Mouse (Mus musculus): ENCODE measurements around the gene Thoc6. TPM values are rescaled to one million over a fixed set of nuclear protein-coding genes. Genes with fewer than 3 reads are reported as not detected.

Gene Thoc6
- polyA plus RNA-seq, 1 experiment from 2014 or later = 63.7 TPM

- H3K27me3 ChIP-seq (ENCODE audit: insufficient read depth, poor library complexity, severe bottlenecking) = peaks cover 15% of the 10 kb centered on the region; the same call in 1 of the 2 replicates
- H3K4me1 ChIP-seq = no peaks in the 10 kb centered on the region
- no peak overlapping the region for H3K4me3 ChIP-seq
- H3K27ac ChIP-seq = no peak overlapping the region
- no peak for DNase-seq (ENCODE audit: low spot score)
- 80% methylated on average over 6 of the region's 6 CpGs for WGBS
- H3K36me3 ChIP-seq = no peaks in the 10 kb centered on the region
- H3K9me3 ChIP-seq = no peaks in the 10 kb centered on the region
Measured at GRCm38 (mm10) chr17:23651363-23651762, 22.3 kb downstream of the Thoc6 start.

- no peaks in the 10 kb centered on the region for H3K36me3 ChIP-seq
- 23% methylated on average over 10 of the region's 10 CpGs for WGBS
- no peak overlapping the region for H3K27ac ChIP-seq
- no peak overlapping the region for H3K4me3 ChIP-seq
- no peaks in the 10 kb centered on the region for H3K9me3 ChIP-seq
- peaks cover 36% of the 10 kb centered on the region for H3K27me3 ChIP-seq (ENCODE audit: insufficient read depth, poor library complexity, severe bottlenecking)
- peaks cover 6% of the 10 kb centered on the region for H3K4me1 ChIP-seq
- no peak for DNase-seq (ENCODE audit: low spot score)
Measured at GRCm38 (mm10) chr17:23645894-23646293, 27.8 kb downstream of the Thoc6 start.

GRCm38 (mm10) chr17:23644613-23645495 lies 28.8 kb downstream of the Thoc6 start, which contains the start of gene Mmp25:
Mmp25 (minus strand) TSS chr17:23645277.
- H3K4me1 ChIP-seq = peaks cover 6% of the 10 kb centered on the region
- no peaks in the 10 kb centered on the region for H3K36me3 ChIP-seq
- H3K27me3 ChIP-seq (ENCODE audit: insufficient read depth, poor library complexity, severe bottlenecking) = peaks cover 36% of the 10 kb centered on the region
- no peak for DNase-seq (ENCODE audit: low spot score)
- H3K9me3 ChIP-seq = no peaks in the 10 kb centered on the region
- WGBS = under 1% methylated on average over 58 of the region's 58 CpGs
- H3K27ac ChIP-seq = peak within 1 kb of the TSS; percentile 37; the same call in 1 of the 2 replicates
- H3K4me3 ChIP-seq = peak within 1 kb of the TSS; percentile 63

GRCm38 (mm10) chr17:23631241-23631640 lies 42.4 kb downstream of the Thoc6 start:
- no peaks in the 10 kb centered on the region for H3K9me3 ChIP-seq
- H3K4me3 ChIP-seq = no peak overlapping the region
- peaks cover 7% of the 10 kb centered on the region for H3K4me1 ChIP-seq
- DNase-seq (ENCODE audit: low spot score) = no peak
- peaks cover 24% of the 10 kb centered on the region for H3K27me3 ChIP-seq (ENCODE audit: insufficient read depth, poor library complexity, severe bottlenecking)
- no peaks in the 10 kb centered on the region for H3K36me3 ChIP-seq
- no peak overlapping the region for H3K27ac ChIP-seq
- 72% methylated on average over 8 of the region's 8 CpGs for WGBS

- peaks cover 18% of the 10 kb centered on the region for H3K27me3 ChIP-seq (ENCODE audit: insufficient read depth, poor library complexity, severe bottlenecking)
Measured at GRCm38 (mm10) chr17:23630195-23631020, 43.3 kb downstream of the Thoc6 start.

GRCm38 (mm10) chr17:23627813-23628212 lies 45.9 kb downstream of the Thoc6 start:
- Histone ChIP-seq H3K27me3 (ENCODE audit: insufficient read depth, poor library complexity, severe bottlenecking) (peaks cover 18% of the 10 kb centered on the region), H3K4me1 (peaks cover 7% of the 10 kb centered on the region), H3K27ac (no peak overlapping the region), H3K9me3 (no peaks in the 10 kb centered on the region), H3K4me3 (no peak overlapping the region), H3K36me3 (no peaks in the 10 kb centered on the region)
- DNase-seq (ENCODE audit: low spot score) = no peak
- 32% methylated on average over 7 of the region's 7 CpGs for WGBS

More at GRCm38 (mm10) chr17:23630195-23631020, 43.3 kb downstream of the Thoc6 start:
- H3K9me3 ChIP-seq = no peaks in the 10 kb centered on the region
- H3K4me3 ChIP-seq = peak overlapping the region; percentile 28; the same call in 1 of the 2 replicates
- no peak overlapping the region for H3K27ac ChIP-seq
- 18% methylated on average over 22 of the region's 22 CpGs for WGBS
- peak; percentile 87 for DNase-seq (ENCODE audit: low spot score)
- peaks cover 7% of the 10 kb centered on the region for H3K4me1 ChIP-seq
- no peaks in the 10 kb centered on the region for H3K36me3 ChIP-seq

- H3K27ac ChIP-seq = no peak overlapping the region
- DNase-seq (ENCODE audit: low spot score) = no peak
- WGBS = 39% methylated on average over 7 of the region's 7 CpGs
Measured at GRCm38 (mm10) chr17:23620351-23620750, 53.3 kb downstream of the Thoc6 start.

More at GRCm38 (mm10) chr17:23620351-23620750, 53.3 kb downstream of the Thoc6 start:
- Histone ChIP-seq H3K27me3 (ENCODE audit: insufficient read depth, poor library complexity, severe bottlenecking) (peaks cover 36% of the 10 kb centered on the region; the same call in 1 of the 2 replicates), H3K9me3 (no peaks in the 10 kb centered on the region), H3K4me3 (no peak overlapping the region), H3K36me3 (no peaks in the 10 kb centered on the region), H3K4me1 (no peaks in the 10 kb centered on the region)

Other genes with a start within 250 kb of the Thoc6 start
- gene Vmn2r117, start 194.2 kb downstream of the Thoc6 start, polyA plus RNA-seq (2016; fragmentation: Nextera tagmentation; extraction: Ambion mirVana) = not detected in 2 replicates
- gene Zfp213, start 109.6 kb downstream of the Thoc6 start, polyA plus RNA-seq (2016; fragmentation: Nextera tagmentation; extraction: Ambion mirVana) = 19.5 and 23.0 TPM in 2 replicates
- gene Zfp13, start 74.4 kb downstream of the Thoc6 start, polyA plus RNA-seq (2016; fragmentation: Nextera tagmentation; extraction: Ambion mirVana) = 12.0 and 15.4 TPM in 2 replicates
- gene Zscan10, start 73.0 kb downstream of the Thoc6 start, polyA plus RNA-seq (2016; fragmentation: Nextera tagmentation; extraction: Ambion mirVana) = 0.10 and 0.21 TPM in 2 replicates
- gene Mmp25, start 28.6 kb downstream of the Thoc6 start, polyA plus RNA-seq (2016; fragmentation: Nextera tagmentation; extraction: Ambion mirVana) = 0.39 and 0.43 TPM in 2 replicates
- gene Bicdl2, start 13.4 kb downstream of the Thoc6 start, polyA plus RNA-seq (2016; fragmentation: Nextera tagmentation; extraction: Ambion mirVana) = 0.28 and 0.40 TPM in 2 replicates
- 152 and 305 TPM in 2 replicates for gene Hcfc1r1, start 286 bp downstream of the Thoc6 start, polyA plus RNA-seq (2016; fragmentation: Nextera tagmentation; extraction: Ambion mirVana)
- 35.4 and 72.4 TPM in 2 replicates for gene Tnfrsf12a, start 3.6 kb upstream of the Thoc6 start, polyA plus RNA-seq (2016; fragmentation: Nextera tagmentation; extraction: Ambion mirVana)
- gene Cldn6, start 5.4 kb upstream of the Thoc6 start, polyA plus RNA-seq (2016; fragmentation: Nextera tagmentation; extraction: Ambion mirVana) = 7.0 and 33.4 TPM in 2 replicates
- gene Cldn9, start 10.1 kb upstream of the Thoc6 start, polyA plus RNA-seq (2016; fragmentation: Nextera tagmentation; extraction: Ambion mirVana) = 0.76 and 2.4 TPM in 2 replicates
- not detected in 2 replicates for gene 1520401A03Rik, start 48.9 kb upstream of the Thoc6 start, polyA plus RNA-seq (2016; fragmentation: Nextera tagmentation; extraction: Ambion mirVana)
- 46.5 and 53.2 TPM in 2 replicates for gene Pkmyt1, start 52.5 kb upstream of the Thoc6 start, polyA plus RNA-seq (2016; fragmentation: Nextera tagmentation; extraction: Ambion mirVana)
- gene Paqr4, start 67.0 kb upstream of the Thoc6 start, polyA plus RNA-seq (2016; fragmentation: Nextera tagmentation; extraction: Ambion mirVana) = 8.7 and 9.3 TPM in 2 replicates
- 0.43 and 1.9 TPM in 2 replicates for gene Kremen2, start 72.0 kb upstream of the Thoc6 start, polyA plus RNA-seq (2016; fragmentation: Nextera tagmentation; extraction: Ambion mirVana)
- gene Flywch1, start 97.7 kb upstream of the Thoc6 start, polyA plus RNA-seq (2016; fragmentation: Nextera tagmentation; extraction: Ambion mirVana) = 97.9 and 117 TPM in 2 replicates
- 9.0 and 20.3 TPM in 2 replicates for gene Flywch2, start 112.2 kb upstream of the Thoc6 start, polyA plus RNA-seq (2016; fragmentation: Nextera tagmentation; extraction: Ambion mirVana)
- gene Srrm2, start 116.7 kb upstream of the Thoc6 start, polyA plus RNA-seq (2016; fragmentation: Nextera tagmentation; extraction: Ambion mirVana) = 342 and 505 TPM in 2 replicates
- 907 and 984 TPM in 2 replicates for gene Elob, start 155.3 kb upstream of the Thoc6 start, polyA plus RNA-seq (2016; fragmentation: Nextera tagmentation; extraction: Ambion mirVana)
- not detected in 2 replicates for gene Prss33, start 162.2 kb upstream of the Thoc6 start, polyA plus RNA-seq (2016; fragmentation: Nextera tagmentation; extraction: Ambion mirVana)
- gene Prss32, start 170.0 kb upstream of the Thoc6 start, polyA plus RNA-seq (2016; fragmentation: Nextera tagmentation; extraction: Ambion mirVana) = not detected in 2 replicates
- gene Prss41, start 170.3 kb upstream of the Thoc6 start, polyA plus RNA-seq (2016; fragmentation: Nextera tagmentation; extraction: Ambion mirVana) = 0.41 and 1.5 TPM in 2 replicates
- gene Prss21, start 194.2 kb upstream of the Thoc6 start, polyA plus RNA-seq (2016; fragmentation: Nextera tagmentation; extraction: Ambion mirVana) = not detected in 2 replicates
- gene Dcpp1, start 207.0 kb upstream of the Thoc6 start, polyA plus RNA-seq (2016; fragmentation: Nextera tagmentation; extraction: Ambion mirVana) = not detected in 2 replicates
- not detected in 2 replicates for gene Dcpp2, start 207.0 kb upstream of the Thoc6 start, polyA plus RNA-seq (2016; fragmentation: Nextera tagmentation; extraction: Ambion mirVana)
- gene Dcpp3, start 243.6 kb upstream of the Thoc6 start, polyA plus RNA-seq (2016; fragmentation: Nextera tagmentation; extraction: Ambion mirVana) = not detected in 2 replicates

All from heart, embryonic 10.5 days (tissue).